Mouse (Mus musculus): ENCODE data around the gene Hsd17b3. TPM values are rescaled to one million over a fixed set of nuclear protein-coding genes. Genes with fewer than 3 reads are reported as not detected.

Gene Hsd17b3
- polyA plus RNA-seq, 1 experiment from 2014 or later = not detected

DNA sequence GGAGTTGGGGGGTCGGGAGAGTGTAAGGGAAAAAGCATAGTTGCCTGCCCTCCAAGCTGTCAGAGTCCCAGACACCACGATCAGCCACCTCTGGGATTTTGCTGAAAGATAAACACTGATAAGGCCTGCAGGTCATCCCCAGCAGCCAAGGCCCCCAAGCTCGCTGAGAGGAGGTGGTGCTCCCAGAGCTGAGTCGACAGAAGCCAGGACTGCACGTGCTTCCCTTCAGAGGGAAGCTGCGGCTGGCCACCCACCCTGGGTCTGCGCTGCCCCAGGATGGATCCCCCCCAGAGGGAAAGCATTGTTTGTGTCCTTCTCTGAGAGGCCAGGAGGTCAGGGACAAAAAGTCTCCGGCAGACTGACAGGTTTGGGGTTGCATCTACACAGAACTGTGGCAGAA is 54.0 kb downstream of the Hsd17b3 start:
- 25% methylated on average over 8 of the region's 8 CpGs for WGBS
- H3K9ac ChIP-seq = no peak overlapping the region
- no peaks in the 10 kb centered on the region for H3K27me3 ChIP-seq (replicated peaks)

DNA sequence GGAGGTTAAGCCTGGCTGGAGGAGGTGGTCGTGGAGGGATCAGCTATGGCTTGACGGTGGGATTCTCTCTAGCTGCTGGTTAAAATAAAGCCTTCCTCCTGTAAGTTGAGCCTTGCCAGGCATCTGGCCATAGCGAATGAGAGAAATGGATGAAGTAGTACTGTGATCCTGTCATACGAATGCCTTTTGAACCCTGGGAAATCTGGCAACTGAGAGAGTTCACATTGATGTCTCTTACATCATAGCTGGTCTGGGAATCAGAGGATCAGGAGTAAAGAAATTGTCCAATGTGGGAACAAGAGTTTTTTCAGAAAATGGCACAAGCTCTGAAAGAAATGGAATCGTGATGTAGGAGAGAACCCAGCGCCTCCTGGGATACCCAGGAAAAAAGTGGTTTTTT is 55.1 kb downstream of the Hsd17b3 start:
- ATAC-seq = no peak
- no peaks in the 10 kb centered on the region for H3K9me3 ChIP-seq
- H3K36me3 ChIP-seq = no peaks in the 10 kb centered on the region
- no peaks in the 10 kb centered on the region for H3K27me3 ChIP-seq (replicated peaks)
- no peak overlapping the region for H3K27ac ChIP-seq
- peaks cover 16% of the 10 kb centered on the region for H3K4me1 ChIP-seq (replicated peaks)
- no peak overlapping the region for H3K4me3 ChIP-seq (replicated peaks)
- WGBS = 70% methylated on average over 6 of the region's 6 CpGs
- no peak overlapping the region for H3K9ac ChIP-seq
- H3K4me2 ChIP-seq (replicated peaks) = no peak overlapping the region

More for the DNA sequence above, 54.0 kb downstream of the Hsd17b3 start:
- no peaks in the 10 kb centered on the region for H3K36me3 ChIP-seq
- 0 out of 2 replicates have a peak overlapping the region, but pooled peaks have one; percentile 36 for H3K27ac ChIP-seq
- H3K4me3 ChIP-seq (replicated peaks) = no peak overlapping the region
- no peak for ATAC-seq
- no peak overlapping the region for H3K4me2 ChIP-seq (replicated peaks)
- peaks cover 19% of the 10 kb centered on the region for H3K4me1 ChIP-seq (replicated peaks)
- H3K9me3 ChIP-seq = no peaks in the 10 kb centered on the region

DNA sequence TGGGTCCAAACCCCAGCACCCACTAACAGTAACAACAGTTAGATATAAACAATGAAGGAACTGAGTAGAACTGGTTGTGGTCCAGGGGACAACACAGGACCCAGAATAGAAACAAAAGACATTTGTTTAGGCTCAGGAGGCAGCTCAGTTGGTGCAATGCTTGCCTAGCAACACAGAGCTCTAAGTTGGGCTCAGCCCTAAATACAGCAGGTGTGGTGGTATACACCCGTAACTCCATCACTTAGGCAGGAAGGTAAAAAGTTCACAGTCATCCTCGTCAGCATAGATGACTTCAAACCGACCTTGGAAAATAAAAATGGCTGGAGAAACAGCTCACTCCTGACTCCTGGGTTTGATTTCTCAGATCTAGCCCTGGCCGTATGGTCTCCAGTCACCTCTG is 55.8 kb downstream of the Hsd17b3 start:
- H3K4me3 ChIP-seq (replicated peaks) = no peak overlapping the region
- H3K4me1 ChIP-seq (replicated peaks) = peaks cover 14% of the 10 kb centered on the region
- no peak overlapping the region for H3K4me2 ChIP-seq (replicated peaks)
- no peak overlapping the region for H3K9ac ChIP-seq
- no peaks in the 10 kb centered on the region for H3K36me3 ChIP-seq
- no peak for ATAC-seq
- WGBS = 80% methylated on average over 4 of the region's 4 CpGs
- no peaks in the 10 kb centered on the region for H3K9me3 ChIP-seq
- no peak overlapping the region for H3K27ac ChIP-seq
- no peaks in the 10 kb centered on the region for H3K27me3 ChIP-seq (replicated peaks)

DNA sequence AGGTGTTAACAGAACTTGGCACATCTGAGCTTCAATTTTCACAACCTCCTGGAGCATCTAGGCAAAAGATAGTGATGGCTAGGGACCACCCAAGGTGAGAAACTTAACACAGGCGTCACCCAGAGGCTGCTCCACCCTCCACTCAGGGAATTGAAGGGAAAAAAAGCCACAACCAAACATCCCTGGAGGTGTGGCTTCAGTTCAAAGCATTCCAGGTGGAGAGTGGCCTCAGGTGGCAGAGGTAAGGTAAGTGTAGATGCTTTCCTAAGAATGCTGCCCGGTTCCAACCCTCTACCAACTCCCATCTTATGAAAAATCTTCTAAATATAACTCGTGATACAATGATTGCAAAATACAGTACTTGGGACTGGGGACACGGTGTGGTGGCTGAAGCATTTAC is 57.8 kb downstream of the Hsd17b3 start:
- Histone ChIP-seq H3K36me3 (no peaks in the 10 kb centered on the region), H3K9ac (no peak overlapping the region), H3K4me3 (replicated peaks) (no peak overlapping the region), H3K27me3 (replicated peaks) (no peaks in the 10 kb centered on the region), H3K27ac (no peak overlapping the region), H3K4me2 (replicated peaks) (no peak overlapping the region), H3K9me3 (no peaks in the 10 kb centered on the region), H3K4me1 (replicated peaks) (peaks cover 14% of the 10 kb centered on the region)
- 62% methylated on average over 4 of the region's 4 CpGs for WGBS
- ATAC-seq = peak; percentile 64

DNA sequence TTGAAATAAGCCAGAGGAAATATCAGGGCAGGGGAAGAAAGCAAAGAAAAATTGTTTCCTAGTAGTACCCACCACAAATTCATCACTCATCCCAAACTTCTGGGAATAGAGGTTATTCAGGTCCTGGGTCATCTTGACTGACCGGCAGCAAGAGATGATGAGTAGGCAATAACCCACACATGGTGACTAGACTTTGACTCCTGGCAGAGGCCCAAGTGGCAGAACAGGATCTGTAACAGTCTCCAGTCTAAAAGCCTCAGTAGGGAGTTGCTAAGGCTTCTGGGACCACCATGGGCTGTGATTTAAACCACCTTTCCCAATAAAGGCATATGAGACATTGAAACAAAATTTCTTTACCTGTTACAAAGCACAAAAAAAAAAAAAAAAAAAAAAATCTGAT is 58.2 kb downstream of the Hsd17b3 start:
- H3K4me3 ChIP-seq (replicated peaks) = no peak overlapping the region
- WGBS = 15% methylated on average over 1 of the region's 1 CpGs
- no peaks in the 10 kb centered on the region for H3K27me3 ChIP-seq (replicated peaks)
- H3K27ac ChIP-seq = no peak overlapping the region
- H3K9ac ChIP-seq = no peak overlapping the region
- no peak overlapping the region for H3K4me2 ChIP-seq (replicated peaks)
- ATAC-seq = peak; percentile 81
- H3K4me1 ChIP-seq (replicated peaks) = peaks cover 14% of the 10 kb centered on the region
- H3K9me3 ChIP-seq = no peaks in the 10 kb centered on the region
- no peaks in the 10 kb centered on the region for H3K36me3 ChIP-seq

DNA sequence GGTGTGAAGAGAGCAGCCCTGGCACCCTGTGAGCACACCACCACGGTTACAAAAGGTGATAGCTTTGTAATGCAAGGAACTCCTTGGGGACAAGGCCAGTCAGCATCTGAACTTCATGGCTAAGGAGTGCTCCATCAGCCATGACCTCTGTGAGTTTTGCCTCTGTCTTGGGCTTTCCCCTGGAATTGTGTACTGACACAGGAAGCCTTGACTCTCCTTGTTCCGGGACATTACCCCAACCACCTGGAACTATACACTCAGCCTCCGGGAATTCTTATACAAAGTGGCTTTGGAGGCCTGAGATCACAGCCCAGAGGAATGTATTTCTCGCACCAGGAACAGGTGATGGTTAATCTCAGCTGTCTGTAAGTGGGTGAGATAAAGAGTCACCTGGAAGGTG is 64.2 kb downstream of the Hsd17b3 start:
- Histone ChIP-seq H3K4me3 (replicated peaks) (no peak overlapping the region), H3K27ac (no peak overlapping the region), H3K9ac (no peak overlapping the region), H3K27me3 (replicated peaks) (no peaks in the 10 kb centered on the region), H3K4me1 (replicated peaks) (peaks cover 23% of the 10 kb centered on the region), H3K9me3 (no peaks in the 10 kb centered on the region), H3K4me2 (replicated peaks) (no peak overlapping the region), H3K36me3 (no peaks in the 10 kb centered on the region)
- no peak for ATAC-seq
- WGBS = 63% methylated on average over 4 of the region's 4 CpGs

DNA sequence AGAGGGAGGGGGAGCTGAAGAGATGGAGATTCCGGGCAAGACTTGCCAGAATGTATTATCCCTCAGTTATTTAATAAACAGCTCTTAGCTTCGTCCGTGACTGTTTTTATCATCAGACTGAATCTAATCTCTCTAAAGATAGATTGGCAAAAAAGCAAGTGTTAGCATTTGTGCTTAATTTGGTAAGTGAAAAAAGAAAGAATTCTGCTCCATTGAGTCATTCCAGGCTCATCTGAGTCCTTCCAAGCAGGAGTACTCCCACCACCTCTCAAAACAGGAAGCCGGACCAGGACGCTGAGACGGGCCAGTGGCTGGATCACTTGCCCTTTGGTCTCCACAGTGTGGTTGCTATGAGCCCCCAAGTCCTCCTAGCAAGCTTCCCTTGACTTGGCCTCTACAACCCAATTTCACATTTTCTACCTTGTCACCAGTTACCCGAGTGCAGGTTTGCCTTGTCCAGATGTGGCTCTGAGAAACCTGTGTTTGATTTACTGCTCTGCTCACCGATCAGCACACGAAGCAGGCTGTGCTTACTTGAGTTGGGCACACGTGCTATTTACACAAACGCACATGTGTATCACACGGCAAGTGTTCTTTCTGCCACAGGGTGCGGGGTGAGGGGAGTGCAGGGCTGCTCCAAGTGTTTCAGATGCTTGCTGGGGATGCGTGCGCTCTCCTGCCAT is 66.1 kb downstream of the Hsd17b3 start:
- H3K36me3 ChIP-seq = no peaks in the 10 kb centered on the region
- no peak overlapping the region for H3K4me2 ChIP-seq (replicated peaks)
- H3K27ac ChIP-seq = no peak overlapping the region; the same call in 1 of the 2 replicates
- H3K9ac ChIP-seq = no peak overlapping the region
- ATAC-seq = no peak
- 49% methylated on average over 15 of the region's 15 CpGs for WGBS
- H3K27me3 ChIP-seq (replicated peaks) = no peaks in the 10 kb centered on the region
- H3K4me3 ChIP-seq (replicated peaks) = no peak overlapping the region
- H3K9me3 ChIP-seq = no peaks in the 10 kb centered on the region
- peaks cover 28% of the 10 kb centered on the region for H3K4me1 ChIP-seq (replicated peaks)

DNA sequence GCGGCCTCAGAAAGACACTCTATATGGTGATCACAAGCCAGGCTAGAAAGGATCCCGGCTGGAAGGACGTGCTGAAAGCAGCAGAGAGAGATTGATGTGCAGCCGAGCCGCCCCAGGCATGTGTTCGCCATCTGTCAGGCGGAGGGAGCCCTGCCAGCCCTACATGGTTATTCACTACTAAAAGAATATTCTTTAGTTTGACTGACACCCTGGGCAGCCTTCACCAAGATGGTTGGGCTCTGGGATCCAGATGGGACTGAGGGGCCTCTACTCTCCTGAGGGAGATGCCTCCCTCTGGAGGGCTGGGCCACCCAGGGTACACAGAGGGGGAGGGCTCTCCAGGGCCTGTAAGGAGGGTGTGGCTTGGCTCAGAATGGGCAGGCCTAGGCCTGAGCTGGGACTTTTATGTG is 68.1 kb downstream of the Hsd17b3 start:
- H3K4me1 ChIP-seq (replicated peaks) = peaks cover 28% of the 10 kb centered on the region
- WGBS = 35% methylated on average over 7 of the region's 7 CpGs

DNA sequence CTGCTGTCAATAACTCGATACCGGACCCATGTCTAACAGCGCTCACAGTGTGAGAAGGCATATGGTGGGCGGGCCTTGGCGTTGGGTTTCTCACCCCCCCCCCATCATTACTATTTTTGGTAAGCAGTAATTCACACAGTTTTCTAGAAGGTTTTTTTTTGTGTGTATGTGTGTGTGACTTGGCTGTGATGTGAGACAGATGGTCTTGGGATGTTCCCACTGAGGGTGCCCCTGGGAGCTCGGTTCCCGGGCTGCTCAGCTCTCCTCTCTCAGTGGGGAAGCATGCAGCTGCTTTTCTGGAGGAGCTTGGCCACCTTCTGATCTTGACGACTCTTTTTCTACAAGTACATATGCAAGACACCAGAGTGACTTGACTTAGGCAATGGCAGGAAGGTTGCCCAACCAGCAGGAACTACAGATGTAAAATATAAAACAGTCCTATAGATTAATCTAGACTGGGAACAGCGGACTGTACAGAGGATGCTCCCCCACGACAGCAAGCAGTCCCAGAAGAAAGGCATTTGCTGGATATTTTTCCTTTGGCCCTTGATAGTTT is 70.4 kb downstream of the Hsd17b3 start:
- Histone ChIP-seq H3K36me3 (no peaks in the 10 kb centered on the region), H3K4me2 (replicated peaks) (no peak overlapping the region), H3K9ac (no peak overlapping the region), H3K27me3 (replicated peaks) (no peaks in the 10 kb centered on the region), H3K4me1 (replicated peaks) (peaks cover 28% of the 10 kb centered on the region), H3K27ac (peak overlapping the region; percentile 54; the same call in 1 of the 2 replicates), H3K4me3 (replicated peaks) (no peak overlapping the region), H3K9me3 (no peaks in the 10 kb centered on the region)
- 66% methylated on average over 10 of the region's 10 CpGs for WGBS
- ATAC-seq = peak; percentile 32; the same call in 1 of the 2 replicates

More for the DNA sequence above, 68.1 kb downstream of the Hsd17b3 start:
- Histone ChIP-seq H3K9ac (no peak overlapping the region), H3K36me3 (no peaks in the 10 kb centered on the region), H3K27ac (peak overlapping the region; percentile 78), H3K4me2 (replicated peaks) (no peak overlapping the region), H3K4me3 (replicated peaks) (no peak overlapping the region), H3K9me3 (no peaks in the 10 kb centered on the region), H3K27me3 (replicated peaks) (no peaks in the 10 kb centered on the region)
- ATAC-seq = peak; percentile 93

DNA sequence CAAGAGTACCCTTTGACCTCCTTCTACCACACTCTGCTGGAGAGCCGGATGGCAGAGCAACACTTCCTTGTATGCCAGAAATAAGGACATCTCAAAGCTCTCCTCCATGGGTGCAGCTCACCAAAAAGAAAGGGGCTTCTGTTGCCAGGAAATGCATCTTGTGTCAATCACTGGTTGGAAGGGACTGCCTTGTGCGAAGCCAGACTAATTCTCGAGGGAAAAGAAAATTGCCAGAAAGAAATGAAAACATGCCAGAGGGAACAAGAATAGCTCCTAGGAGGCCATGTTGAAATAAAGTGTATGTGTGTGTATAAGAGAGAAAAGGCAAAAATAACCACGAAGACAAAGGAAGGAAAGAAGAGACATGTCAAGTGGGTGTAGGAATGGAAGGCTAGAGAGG is 73.0 kb downstream of the Hsd17b3 start:
- no peak for ATAC-seq
- Histone ChIP-seq H3K36me3 (no peaks in the 10 kb centered on the region), H3K27ac (no peak overlapping the region), H3K9ac (no peak overlapping the region), H3K4me2 (replicated peaks) (no peak overlapping the region), H3K9me3 (no peaks in the 10 kb centered on the region), H3K4me1 (replicated peaks) (peaks cover 17% of the 10 kb centered on the region; the same call in 1 of the 2 replicates), H3K27me3 (replicated peaks) (no peaks in the 10 kb centered on the region), H3K4me3 (replicated peaks) (no peak overlapping the region)
- WGBS = 65% methylated on average over 4 of the region's 4 CpGs

DNA sequence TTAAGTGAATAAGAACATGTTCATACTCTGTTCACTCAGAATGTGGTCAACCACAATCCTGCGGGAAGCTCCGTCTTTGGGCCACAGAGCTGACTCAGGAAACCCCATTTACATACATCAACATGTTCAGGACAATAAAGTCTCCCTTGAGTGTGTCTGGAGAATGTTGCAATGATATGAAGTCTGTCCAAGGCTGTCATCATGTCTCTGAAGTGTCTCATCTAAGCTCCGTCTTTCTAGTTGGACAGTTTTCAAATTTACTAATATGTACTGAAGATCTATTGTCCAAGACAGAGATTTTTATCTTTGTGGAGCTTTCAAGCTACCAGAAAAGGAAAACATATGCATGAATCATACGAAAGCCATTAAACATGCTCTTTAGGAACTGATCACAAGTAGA is 77.9 kb downstream of the Hsd17b3 start:
- Histone ChIP-seq H3K9me3 (no peaks in the 10 kb centered on the region), H3K27ac (no peak overlapping the region), H3K4me2 (replicated peaks) (no peak overlapping the region), H3K9ac (no peak overlapping the region), H3K4me3 (replicated peaks) (no peak overlapping the region), H3K36me3 (no peaks in the 10 kb centered on the region), H3K4me1 (replicated peaks) (no peaks in the 10 kb centered on the region), H3K27me3 (replicated peaks) (no peaks in the 10 kb centered on the region)
- no peak for ATAC-seq
- WGBS = 60% methylated on average over 4 of the region's 4 CpGs

Measured in intestine, embryonic 15.5 days (tissue).